Mouse (Mus musculus) left cerebral cortex, postnatal 4 days (tissue): ENCODE data around the gene 9530053A07Rik. TPM values are rescaled to one million over a fixed set of nuclear protein-coding genes. Genes with fewer than 3 reads are reported as not detected.

Source experiments
- DNase-seq: peaks from one replicate; pipeline ENCODE4 v3.0.0-alpha.2; 2022
- intact Hi-C: fragments of 180-260 bp; cut with DNase I; formaldehyde crosslinking; loops from one replicate; pipeline ENCODE4 v1.15.1; 2025
- total RNA-seq, 2 experiments: library from RNA; stranded (reverse); gene quantifications; 2 replicates each; pipeline ENCODE4 v1.2.3; 2021

Gene 9530053A07Rik
- total RNA-seq, result not detected

DNA sequence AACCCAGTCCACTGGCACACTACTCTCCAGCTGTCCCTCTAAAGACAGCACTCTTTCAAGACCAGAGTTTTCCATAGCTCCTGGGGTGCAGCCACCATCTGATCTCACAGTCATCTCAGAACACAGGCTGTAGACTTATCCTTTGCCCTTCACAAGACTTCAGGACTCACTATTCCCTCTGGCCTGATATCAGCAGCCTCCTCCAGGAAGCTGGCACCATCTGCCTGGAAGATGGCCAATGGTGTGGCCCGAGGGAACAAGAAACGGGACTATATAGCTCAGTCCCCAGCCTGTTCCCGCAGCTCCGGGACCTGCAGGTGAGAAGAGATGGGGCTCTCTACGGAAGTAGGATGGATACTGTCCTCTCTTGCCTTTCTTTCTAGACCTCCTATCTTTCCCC, at the start of gene 9530053A07Rik:
Gene 9530053A07Rik (plus strand): TSS at position 301 of the 400 bp plus-strand sequence.
- DNase-seq, result no peak
- intact Hi-C loops, result no loop called here

DNA sequence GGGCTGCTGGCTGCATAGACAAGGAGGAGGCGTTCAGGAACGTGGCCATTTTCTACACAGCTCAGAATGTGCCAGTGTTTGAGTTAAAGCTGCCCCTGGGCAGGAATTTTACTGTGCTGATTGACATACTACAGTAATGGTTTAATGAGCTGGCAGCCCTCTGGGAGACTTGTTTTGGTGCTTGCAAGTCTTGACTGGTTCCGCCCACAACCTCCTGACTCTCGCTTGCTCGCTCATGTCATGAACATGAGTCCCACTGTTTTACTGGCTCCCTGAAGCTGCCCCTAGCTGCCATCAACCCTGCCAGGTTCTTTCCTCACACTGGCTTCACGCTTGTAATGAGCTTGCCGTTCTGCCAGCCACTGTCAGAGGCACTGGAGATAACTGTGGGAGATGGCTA, 45.1 kb upstream of the 9530053A07Rik start:
- intact Hi-C loops, result no loop called here
- peak; percentile 28 for DNase-seq

DNA sequence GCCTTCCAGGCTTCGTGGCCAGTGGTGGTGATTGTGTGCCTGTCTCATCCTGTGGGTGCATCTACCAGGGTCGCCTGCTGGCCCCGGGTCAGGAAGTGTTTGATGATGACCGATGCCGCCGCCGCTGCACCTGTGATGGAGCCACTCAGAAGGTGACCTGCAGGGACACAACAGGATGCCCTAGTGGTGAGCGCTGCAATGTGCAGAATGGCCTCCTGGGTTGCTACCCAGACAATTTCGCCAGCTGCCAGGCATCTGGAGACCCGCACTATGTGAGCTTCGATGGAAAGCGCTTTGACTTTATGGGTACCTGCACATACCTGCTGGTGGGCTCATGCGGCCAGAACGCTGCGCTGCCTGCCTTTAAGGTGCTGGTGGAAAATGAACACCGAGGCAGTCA, 43.0 kb upstream of the 9530053A07Rik start:
- DNase-seq, result no peak
- intact Hi-C loops, result no loop called here

DNA sequence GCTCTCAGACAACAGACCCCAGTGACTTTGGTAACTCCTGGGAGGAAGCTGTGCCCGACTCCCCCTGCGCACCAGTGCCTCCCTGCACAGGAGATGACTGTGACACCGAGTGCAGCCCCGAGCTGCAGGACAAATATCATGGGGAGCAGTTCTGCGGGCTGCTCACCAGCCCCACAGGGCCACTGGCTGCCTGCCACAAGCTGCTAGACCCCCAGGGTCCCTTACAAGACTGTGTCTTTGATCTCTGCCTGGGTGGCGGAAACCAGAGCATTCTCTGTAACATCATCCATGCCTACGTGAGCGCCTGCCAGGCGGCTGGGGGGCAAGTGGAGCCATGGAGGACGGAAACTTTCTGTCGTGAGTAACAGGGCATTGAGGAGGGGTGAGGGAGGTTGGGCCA, 35.7 kb upstream of the 9530053A07Rik start:
- intact Hi-C loops, result no loop called here

DNA sequence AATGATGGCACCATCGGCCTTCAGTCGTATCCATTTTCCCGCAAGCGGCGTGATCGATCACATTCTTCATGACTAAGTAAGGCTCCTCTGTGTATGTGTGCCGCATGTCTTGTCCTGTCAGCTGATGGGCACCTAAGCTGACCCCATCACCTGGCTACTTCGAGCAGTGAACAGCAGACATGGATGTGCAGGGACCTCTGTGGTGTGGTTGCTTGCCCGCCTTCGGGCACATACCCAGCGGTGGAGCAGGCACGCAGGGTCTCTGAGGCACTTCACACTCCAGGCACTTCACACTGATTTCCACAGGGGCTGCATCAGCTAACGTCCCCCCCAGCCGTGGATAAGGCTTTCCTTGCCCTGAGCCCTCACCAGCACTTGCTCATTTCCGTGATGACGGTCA, 30.2 kb upstream of the 9530053A07Rik start:
- no peak for DNase-seq
- intact Hi-C loops, result no loop called here

More for the DNA sequence above, 35.7 kb upstream of the 9530053A07Rik start:
- DNase-seq, result no peak

DNA sequence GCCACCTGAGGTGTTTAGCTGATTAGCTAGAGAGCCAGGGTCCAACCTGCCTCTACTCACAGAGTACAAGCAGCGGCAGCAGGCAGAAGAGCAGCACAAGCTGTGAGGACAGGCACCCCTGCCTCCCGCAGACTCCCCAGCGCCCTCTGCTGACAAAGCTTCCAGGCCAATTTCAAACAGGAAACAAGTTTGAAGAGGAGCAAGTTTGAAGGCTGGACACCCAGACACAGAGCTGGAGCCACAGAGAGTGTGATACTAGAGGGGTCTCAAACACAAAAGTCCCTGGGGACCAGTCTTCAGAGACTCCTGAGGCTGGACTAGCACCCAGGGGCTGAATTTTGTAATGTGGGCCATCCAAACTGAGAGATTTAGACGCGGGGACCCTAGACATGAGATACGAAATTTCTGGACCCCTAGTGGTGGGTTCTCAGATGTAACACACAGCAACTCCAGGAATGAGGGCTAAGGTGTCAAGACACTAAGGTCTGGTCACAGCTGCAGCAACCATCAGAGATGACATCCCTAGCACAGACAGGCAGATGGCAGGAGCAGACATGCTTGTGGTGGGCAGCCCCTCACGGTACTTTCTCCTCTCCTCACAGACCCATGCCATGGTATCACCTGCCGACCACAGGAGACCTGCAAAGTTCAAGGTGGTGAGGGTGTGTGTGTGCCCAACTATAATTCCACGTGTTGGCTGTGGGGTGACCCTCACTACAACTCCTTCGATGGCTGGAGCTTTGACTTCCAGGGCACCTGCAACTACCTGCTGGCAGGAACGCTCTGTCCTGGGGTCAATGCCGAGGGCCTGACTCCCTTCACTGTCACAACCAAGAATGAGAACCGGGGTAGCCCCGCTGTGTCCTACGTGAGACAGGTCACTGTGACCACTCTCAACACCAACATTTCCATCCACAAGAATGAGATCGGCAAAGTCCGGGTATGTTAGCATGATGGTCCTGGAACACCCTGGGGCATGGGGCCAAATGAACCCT, 28.4 kb upstream of the 9530053A07Rik start:
- intact Hi-C loops, result loop anchor here (10.0 kb wide), 1 partner anchor 54 kb away; no protein-coding TSS in a partner anchor
- DNase-seq, result peak; percentile 50

DNA sequence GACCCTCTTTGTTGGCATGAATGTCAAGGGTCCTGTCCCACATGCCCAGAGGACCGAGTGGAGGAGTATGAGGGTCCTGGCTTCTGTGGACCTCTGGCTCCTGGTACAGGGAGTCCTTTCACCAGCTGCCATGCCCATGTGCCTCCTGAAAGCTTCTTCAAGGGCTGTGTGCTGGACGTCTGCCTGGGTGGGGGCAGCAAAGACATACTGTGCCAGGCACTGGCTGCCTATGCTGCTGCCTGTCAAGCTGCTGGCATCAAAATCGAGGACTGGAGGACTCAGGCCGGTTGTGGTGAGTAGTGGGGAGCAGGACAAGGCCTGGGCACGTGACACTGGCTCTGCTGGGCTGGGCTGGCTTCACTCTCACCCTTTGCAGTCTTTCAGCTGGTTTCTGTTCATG, 26.3 kb upstream of the 9530053A07Rik start:
- intact Hi-C loops, result loop anchor here (10.0 kb wide), 1 partner anchor 52 kb away; no protein-coding TSS in a partner anchor
- DNase-seq, result peak; percentile 75

DNA sequence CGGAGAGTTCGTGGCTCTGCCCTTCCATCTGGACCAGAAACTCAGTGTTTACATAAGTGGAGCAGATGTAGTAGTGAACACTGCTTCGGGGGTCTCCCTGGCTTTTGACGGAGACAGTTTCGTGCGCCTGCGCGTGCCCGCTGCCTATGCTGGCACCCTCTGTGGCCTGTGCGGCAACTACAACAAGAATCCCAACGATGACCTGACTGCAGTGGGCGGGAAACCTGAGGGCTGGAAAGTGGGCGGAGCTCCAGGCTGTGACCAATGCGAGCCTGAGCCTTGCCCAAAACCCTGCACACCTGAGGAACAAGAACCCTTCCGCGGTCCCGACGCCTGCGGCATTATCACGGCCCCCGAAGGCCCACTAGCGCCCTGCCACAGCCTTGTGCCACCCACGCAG, 24.6 kb upstream of the 9530053A07Rik start:
- intact Hi-C loops, result loop anchor here (10.0 kb wide), 1 partner anchor 50 kb away; no protein-coding TSS in a partner anchor

DNA sequence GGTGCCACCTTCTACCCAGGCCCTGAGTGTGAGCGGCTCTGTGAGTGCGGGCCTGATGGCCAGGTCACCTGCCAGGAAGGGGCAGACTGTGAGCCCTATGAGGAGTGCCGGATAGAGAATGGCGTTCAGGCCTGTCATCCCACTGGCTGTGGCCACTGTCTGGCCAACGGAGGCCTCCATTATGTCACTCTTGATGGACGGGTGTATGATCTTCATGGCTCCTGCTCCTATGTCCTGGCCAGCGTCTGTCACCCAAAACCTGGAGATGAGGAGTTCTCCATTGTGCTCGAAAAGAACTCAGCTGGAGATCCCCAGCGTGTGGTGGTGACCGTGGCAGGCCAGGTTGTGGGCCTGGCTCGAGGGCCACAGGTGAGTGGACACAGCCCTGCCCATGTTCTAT, 23.0 kb upstream of the 9530053A07Rik start:
- intact Hi-C loops, result loop anchor here (10.0 kb wide), 1 partner anchor 49 kb away; no protein-coding TSS in a partner anchor
- DNase-seq, result no peak

More for the DNA sequence above, 24.6 kb upstream of the 9530053A07Rik start:
- peak; percentile 39 for DNase-seq

DNA sequence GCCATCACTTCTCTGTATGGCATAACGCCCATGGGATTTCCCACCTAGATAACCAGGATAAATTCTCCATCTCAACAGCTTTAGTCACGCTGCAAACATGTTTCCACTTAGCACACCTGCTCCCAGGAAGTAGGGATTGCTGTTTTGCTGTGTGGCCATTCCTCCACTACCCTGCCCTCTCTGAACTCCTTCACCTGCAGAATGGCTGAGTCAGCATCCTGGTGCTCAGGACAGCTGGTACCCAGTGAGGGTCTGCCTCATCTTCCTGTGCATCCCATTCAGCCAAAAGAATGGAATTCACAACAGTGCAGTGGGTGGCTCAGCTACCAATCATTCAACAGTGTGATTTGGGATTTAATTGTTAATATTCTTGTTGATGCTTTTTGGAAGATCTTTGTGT, 14.6 kb upstream of the 9530053A07Rik start:
- intact Hi-C loops, result no loop called here

DNA sequence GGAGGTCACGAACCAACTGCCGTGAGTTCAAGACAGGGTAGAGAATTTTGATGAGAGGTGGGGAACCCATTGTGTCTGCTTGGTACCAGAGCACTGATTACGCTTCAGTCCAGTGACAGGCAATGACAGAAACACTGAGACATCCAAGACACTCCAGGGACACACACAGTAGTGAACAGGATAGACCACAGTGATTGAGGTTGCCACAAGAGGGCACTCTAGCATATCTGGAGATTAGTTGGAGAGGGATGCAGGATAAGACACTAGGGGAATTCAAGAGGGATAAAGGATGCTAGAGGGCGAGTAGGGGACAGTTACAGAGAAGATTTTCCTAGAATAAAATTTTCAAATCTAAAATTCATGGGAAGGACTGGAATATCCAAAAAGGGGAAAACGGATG, 8.3 kb downstream of the 9530053A07Rik start:
- peak; percentile 63 for DNase-seq
- intact Hi-C loops, result no loop called here

More for the DNA sequence above, 14.6 kb upstream of the 9530053A07Rik start:
- no peak for DNase-seq

DNA sequence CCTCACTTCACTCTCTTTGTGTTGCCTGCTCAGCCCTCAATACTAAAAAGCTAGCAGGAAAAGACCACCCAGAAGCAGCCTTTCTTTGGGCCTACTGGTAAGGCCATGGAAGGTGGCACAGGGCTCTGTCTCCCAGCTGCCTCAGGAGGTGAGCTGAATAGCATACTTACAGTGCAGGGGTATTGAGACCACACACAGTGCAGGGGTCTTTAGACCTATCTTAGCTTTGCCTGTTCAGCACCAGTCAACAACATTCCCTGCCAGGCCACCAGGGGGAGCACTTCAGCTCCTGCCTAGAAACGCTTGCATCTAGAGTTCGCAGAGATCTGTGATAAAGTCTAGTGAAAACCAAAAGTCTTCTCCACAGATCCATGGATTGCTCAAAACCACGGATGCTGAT, 19.0 kb downstream of the 9530053A07Rik start:
- DNase-seq, result peak; percentile 79
- intact Hi-C loops, result no loop called here

DNA sequence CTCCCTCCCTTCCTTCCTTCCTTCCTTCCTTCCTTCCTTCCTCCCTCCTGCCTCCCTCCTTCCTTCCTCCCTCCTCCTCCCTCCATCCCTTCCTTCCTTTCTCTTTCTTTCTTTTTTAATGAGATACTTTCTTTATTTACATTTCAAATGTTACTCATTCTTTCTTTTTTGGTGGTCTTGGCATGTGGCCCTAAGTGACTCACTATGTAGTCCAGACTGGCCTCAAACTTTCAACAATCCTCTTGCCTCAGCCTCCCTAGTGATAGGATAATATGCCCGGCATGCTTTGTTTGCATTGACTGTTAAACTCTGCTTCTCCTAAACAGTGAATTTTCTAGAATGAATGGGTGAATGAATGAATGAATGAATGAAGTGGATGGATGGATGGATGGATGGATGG, 20.6 kb downstream of the 9530053A07Rik start:
- DNase-seq, result no peak
- intact Hi-C loops, result loop anchor here (10.0 kb wide), 1 partner anchor 45 kb away; no protein-coding TSS in a partner anchor

DNA sequence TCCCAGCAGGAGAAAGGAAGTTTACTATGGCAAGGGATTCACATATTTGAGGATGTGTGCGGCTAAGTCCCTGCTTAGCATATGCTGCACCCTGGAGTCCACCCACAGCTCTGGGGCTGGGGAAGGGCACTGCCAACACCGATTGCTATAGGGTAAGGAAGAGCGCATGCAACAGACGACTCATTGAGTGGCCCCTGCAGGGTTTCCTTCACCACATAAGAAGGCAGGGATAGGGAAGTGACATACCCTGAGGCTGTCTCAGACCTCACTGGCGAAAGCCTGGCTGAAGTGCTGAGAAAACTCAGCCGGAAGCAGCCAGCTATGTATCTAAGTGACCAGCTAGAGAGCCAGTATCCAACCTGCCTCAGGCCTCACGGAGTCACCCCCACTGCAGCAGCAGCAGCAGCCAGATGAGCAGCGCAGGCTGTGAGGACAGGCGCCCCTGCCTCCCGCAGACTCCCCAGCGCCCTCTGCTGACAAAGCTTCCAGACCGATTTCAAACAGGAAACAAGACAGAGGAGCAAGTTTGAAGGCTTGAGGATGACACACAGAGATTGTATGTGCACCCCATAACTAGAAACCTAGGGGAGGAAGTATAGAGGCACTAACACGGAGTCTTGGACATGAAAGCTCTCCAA, 22.4 kb downstream of the 9530053A07Rik start:
- intact Hi-C loops, result loop anchor here (10.0 kb wide), 1 partner anchor 47 kb away; no protein-coding TSS in a partner anchor
- DNase-seq, result peak; percentile 63

DNA sequence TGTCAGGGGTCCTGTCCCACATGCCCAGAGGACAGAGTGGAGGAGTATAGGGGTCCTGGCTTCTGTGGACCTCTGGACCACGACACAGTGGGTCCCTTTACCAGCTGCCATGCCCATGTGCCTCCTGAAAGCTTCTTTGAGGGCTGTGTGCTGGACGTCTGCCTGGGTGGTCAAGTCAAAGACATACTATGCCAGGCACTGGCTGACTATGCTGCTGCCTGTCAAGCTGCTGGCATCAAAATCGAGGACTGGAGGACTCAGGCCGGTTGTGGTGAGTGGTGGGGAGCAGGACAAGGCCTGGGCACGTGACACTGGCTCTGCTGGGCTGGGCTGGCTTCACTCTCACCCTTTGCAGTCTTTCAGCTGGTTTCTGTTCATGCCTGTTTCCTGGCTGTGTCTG, 24.3 kb downstream of the 9530053A07Rik start:
- intact Hi-C loops, result loop anchor here (10.0 kb wide), 1 partner anchor 49 kb away; no protein-coding TSS in a partner anchor
- peak; percentile 62 for DNase-seq

DNA sequence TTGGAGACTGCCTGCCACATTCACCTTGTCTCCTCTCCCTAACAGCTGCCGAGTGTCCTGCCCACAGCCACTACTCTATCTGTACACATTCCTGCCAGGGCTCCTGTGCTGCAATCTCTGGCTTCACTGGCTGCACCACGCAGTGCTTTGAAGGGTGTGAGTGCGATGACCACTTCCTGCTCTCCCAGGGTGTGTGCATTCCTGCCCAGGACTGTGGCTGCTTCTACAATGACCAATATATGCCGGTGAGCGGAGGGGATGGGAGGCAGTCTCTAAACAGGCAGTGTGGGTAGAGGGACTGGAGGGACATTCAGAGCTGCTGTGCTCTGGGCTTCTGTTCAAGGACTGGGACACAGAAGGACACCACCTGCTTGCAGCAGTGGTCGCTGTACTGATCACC, 30.0 kb downstream of the 9530053A07Rik start:
- intact Hi-C loops, result loop anchor here (10.0 kb wide), 1 partner anchor 54 kb away; no protein-coding TSS in a partner anchor
- no peak for DNase-seq

DNA sequence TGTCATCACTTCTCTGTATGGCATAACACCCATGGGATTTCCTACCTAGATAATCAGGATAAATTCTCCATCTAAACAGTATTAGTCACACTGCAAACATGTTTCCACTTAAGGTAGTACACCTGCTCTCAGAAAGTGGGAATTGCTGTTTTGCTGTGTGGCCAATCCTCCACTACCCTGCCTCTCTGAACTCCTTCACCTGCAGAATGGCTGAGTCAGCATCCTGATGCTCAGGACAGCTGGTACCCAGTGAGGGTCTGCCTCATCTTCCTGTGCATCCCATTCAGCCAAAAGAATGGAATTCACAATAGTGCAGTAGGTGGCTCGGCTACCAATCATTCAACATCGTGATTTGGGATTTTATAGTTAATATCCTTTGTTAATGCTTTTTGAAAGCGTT, 30.6 kb downstream of the 9530053A07Rik start:
- no peak for DNase-seq
- intact Hi-C loops, result loop anchor here (10.0 kb wide), 1 partner anchor 55 kb away; no protein-coding TSS in a partner anchor

DNA sequence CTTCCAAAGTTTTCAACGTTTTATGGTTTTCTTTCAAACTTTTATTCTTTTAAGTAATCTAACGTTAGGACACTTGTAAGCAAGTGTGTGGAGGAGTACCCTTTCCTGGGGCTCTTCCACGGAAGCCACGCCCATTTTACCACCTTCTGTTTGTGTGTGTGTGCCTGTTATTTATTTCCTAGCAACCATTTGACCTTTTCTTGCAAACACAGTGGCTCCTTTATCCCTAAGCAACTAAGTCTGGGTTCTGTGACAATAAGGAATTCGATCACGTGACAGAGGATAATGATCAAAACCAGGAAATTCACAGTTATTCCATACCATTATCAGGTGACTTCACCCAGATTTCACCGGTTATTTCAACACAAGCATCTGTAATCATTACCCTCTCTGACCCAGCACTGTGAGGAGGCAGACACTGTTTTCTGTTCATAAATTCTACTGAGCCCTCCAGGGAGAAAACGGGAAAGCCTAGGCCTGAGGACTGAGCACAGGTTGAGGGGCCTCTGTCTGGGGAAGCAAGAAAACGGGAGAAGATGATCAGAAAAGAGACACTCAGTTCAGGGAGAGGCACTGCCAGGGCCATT, 32.0 kb downstream of the 9530053A07Rik start:
- DNase-seq, result no peak
- intact Hi-C loops, result no loop called here

DNA sequence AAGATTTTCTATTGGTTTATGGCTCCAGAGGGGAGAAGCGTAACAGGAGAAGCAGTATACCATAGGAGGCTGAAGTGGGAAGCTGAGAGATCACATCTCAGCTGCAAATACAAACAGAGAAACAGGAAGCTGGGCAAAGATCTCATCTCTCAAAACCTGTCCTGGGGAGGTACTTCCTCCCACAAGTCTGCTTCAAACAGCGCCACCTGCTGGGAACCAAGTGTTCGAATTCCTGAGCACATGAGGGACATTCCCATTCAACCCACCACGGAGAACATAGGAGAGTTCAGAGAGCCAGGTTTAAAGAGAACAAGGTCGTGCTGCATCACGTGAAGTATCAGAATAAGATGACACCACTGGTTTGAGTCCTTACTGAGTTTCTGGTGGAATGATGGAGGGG, 36.1 kb downstream of the 9530053A07Rik start:
- intact Hi-C loops, result loop anchor here (5.0 kb wide), 1 partner anchor 113 kb away; the partner anchor contains the start of gene Psmc4
- DNase-seq, result no peak

DNA sequence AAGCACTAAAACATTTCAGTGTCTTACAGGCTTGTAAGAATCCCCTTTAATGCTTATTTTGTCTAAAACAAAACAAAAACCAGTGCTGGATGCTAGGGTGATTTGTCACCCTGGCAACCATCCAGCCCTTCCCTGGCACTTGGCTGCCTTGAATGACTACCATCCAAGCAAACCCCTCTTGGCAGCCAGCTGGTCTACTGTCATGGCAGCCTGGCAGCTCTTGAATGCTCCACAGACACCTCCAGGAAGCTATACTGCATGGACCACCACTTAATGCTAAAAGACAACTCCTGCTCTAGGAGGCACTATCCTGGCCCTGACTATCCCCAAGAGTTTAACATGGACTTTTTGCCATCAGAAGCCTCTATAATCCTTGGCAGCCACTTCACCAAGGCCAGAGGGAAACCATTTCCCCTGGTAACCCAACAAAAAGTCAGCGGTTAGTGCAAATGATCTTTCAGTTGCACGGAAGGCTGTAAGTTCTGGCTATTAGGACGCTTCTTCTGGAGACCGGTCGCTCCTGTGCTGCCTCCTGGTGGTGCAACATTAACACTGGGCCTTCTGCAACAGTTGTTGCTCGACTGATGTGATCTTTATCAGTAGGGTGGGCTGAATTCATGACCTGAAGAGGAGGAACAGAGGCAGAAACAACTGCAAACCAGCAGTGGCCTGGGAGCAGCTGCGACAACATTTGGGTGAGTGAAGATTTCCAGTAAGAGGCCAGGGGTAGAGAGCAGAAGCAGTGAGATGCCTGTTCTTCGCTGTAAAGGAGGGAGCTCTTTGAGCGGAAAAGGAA, 39.3 kb downstream of the 9530053A07Rik start:
- peak; percentile 89 for DNase-seq
- intact Hi-C loops, result loop anchor here (5.0 kb wide), 1 partner anchor 116 kb away; the partner anchor contains the start of gene Psmc4
